8 mouse cellular contexts compared by ENCODE assay signal in the genomic region with DNA sequence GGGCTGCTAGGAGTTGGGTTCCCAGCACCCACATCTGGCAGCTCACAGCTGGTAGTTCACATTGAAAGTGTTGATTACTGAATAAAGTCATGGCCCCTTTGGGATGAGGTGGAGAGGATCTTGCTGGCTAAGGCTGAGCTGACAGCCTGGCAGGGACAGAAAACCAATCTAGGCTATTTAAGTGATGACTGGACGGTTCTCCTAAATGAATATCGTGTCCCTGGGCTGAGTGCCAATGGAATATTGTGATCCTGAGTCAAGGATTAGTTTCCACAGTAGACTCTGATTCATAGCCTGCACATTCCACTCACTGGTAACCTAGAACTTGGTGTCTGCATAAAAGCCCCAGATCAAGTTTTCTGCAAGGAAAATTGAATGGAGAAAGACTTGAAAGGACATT. TPM values are rescaled to one million over a fixed set of nuclear protein-coding genes. Genes with fewer than 3 reads are reported as not detected.
DNase-seq lines count a peak whose midpoint lies in the region; ATAC-seq and TF ChIP-seq lines count a peak whose summit lies in the region.
"Had no signal": no experiment of that assay in that cellular context is flagged by ENCODE, and none has a peak within 500 bp of the region (broad histone marks: within the 10 kb centered on the region; RNA-seq: fewer than 3 reads in every experiment).

No protein-coding gene starts in this region.

- peaks cover 71% of the 10 kb centered on the region for H3K36me3 ChIP-seq in midbrain, embryonic 14.5 days (ENCODE audit: control insufficient read depth, insufficient read depth, low read length)
- H3K36me3 ChIP-seq in midbrain, embryonic 11.5 days (ENCODE audit: control insufficient read depth, insufficient read depth, low read length) = peaks cover 37% of the 10 kb centered on the region
- peaks cover 87% of the 10 kb centered on the region for H3K36me3 ChIP-seq in limb, embryonic 14.5 days (ENCODE audit: control insufficient read depth, insufficient read depth, low read length)
- H3K36me3 ChIP-seq in hindbrain, embryonic 16.5 days (ENCODE audit: control insufficient read depth, insufficient read depth, low read length) = peaks cover 10% of the 10 kb centered on the region

- no peaks in the 10 kb centered on the region for H3K9me3 ChIP-seq in midbrain, embryonic 14.5 days (ENCODE audit: control insufficient read depth, low read length)
- no peaks in the 10 kb centered on the region for H3K9me3 ChIP-seq in midbrain, embryonic 11.5 days (ENCODE audit: control insufficient read depth, low read length)
- no peaks in the 10 kb centered on the region for H3K9me3 ChIP-seq in limb, embryonic 14.5 days (ENCODE audit: control insufficient read depth, low read length)
- no peaks in the 10 kb centered on the region for H3K9me3 ChIP-seq in hindbrain, embryonic 16.5 days (ENCODE audit: control insufficient read depth, low read length)

- H3K4me2 ChIP-seq in midbrain, embryonic 14.5 days (ENCODE audit: low read length) = no peak overlapping the region
- H3K4me2 ChIP-seq in midbrain, embryonic 11.5 days = no peak overlapping the region
- no peak overlapping the region for H3K4me2 ChIP-seq in limb, embryonic 14.5 days (replicated peaks; ENCODE audit: low read depth, low read length, severe bottlenecking)
- no peak overlapping the region for H3K4me2 ChIP-seq in hindbrain, embryonic 16.5 days (ENCODE audit: low read length)

- 0 out of 2 replicates have a peak overlapping the region, but pooled peaks have one; percentile 32 for H3K27ac ChIP-seq in midbrain, embryonic 14.5 days (replicated peaks; ENCODE audit: low read depth, low read length)
- H3K27ac ChIP-seq in midbrain, embryonic 11.5 days (ENCODE audit: low read depth, low read length) = no peak overlapping the region
- H3K27ac ChIP-seq in limb, embryonic 14.5 days (replicated peaks; ENCODE audit: low read depth, low read length) = no peak overlapping the region
- H3K27ac ChIP-seq in hindbrain, embryonic 16.5 days (ENCODE audit: low read depth, low read length) = no peak overlapping the region

- H3K27me3 ChIP-seq in midbrain, embryonic 14.5 days (ENCODE audit: control insufficient read depth, insufficient read depth, low read length) = no peaks in the 10 kb centered on the region
- H3K27me3 ChIP-seq in midbrain, embryonic 11.5 days (ENCODE audit: control insufficient read depth, insufficient read depth, low read length) = no peaks in the 10 kb centered on the region
- no peaks in the 10 kb centered on the region for H3K27me3 ChIP-seq in limb, embryonic 14.5 days (ENCODE audit: control insufficient read depth, insufficient read depth, low read length)
- no peaks in the 10 kb centered on the region for H3K27me3 ChIP-seq in hindbrain, embryonic 16.5 days (replicated peaks; ENCODE audit: control insufficient read depth, insufficient read depth, low read length)

- WGBS in midbrain, embryonic 14.5 days = 47% methylated on average over 2 of the region's 2 CpGs
- WGBS in midbrain, embryonic 11.5 days = 78% methylated on average over 2 of the region's 2 CpGs
- WGBS in limb, embryonic 14.5 days = 58% methylated on average over 2 of the region's 2 CpGs
- 31% methylated on average over 2 of the region's 2 CpGs for WGBS in hindbrain, embryonic 16.5 days

- no peak for ATAC-seq in midbrain, embryonic 14.5 days (ENCODE audit: low FRiP score, low TSS enrichment)
- ATAC-seq in midbrain, embryonic 11.5 days (ENCODE audit: low FRiP score) = no peak
- ATAC-seq in limb, embryonic 14.5 days (ENCODE audit: low FRiP score, low read depth) = no peak
- ATAC-seq in hindbrain, embryonic 16.5 days = no peak; the same call in 1 of the 2 replicates

- peaks cover 9% of the 10 kb centered on the region; the same call in 1 of the 2 replicates for H3K4me1 ChIP-seq in midbrain, embryonic 14.5 days (ENCODE audit: control insufficient read depth, insufficient read depth, low read length)
- no peaks in the 10 kb centered on the region for H3K4me1 ChIP-seq in midbrain, embryonic 11.5 days (ENCODE audit: control insufficient read depth, insufficient read depth, low read length)
- H3K4me1 ChIP-seq in limb, embryonic 14.5 days (ENCODE audit: control insufficient read depth, insufficient read depth, low read length) = peaks cover 7% of the 10 kb centered on the region
- H3K4me1 ChIP-seq in hindbrain, embryonic 16.5 days (ENCODE audit: control insufficient read depth, insufficient read depth, low read depth, low read length) = peaks cover 3% of the 10 kb centered on the region; the same call in 1 of the 2 replicates

- no peak overlapping the region for H3K9ac ChIP-seq in midbrain, embryonic 14.5 days (replicated peaks; ENCODE audit: low read length)
- H3K9ac ChIP-seq in midbrain, embryonic 11.5 days (ENCODE audit: low read length) = no peak overlapping the region
- no peak overlapping the region for H3K9ac ChIP-seq in limb, embryonic 14.5 days (ENCODE audit: low read depth, low read length, severe bottlenecking)
- H3K9ac ChIP-seq in hindbrain, embryonic 16.5 days (ENCODE audit: low read depth, low read length) = no peak overlapping the region

- peak; percentile 38 for DNase-seq in midbrain, embryonic 14.5 days
- no peak for DNase-seq in midbrain, embryonic 11.5 days (ENCODE audit: low spot score, missing footprints)
- DNase-seq in adrenal gland, postnatal 25 days = peak; percentile 71
- peak; percentile 55 for DNase-seq in gastrocnemius, postnatal 10 days
- peak; percentile 44 for DNase-seq in limb, embryonic 14.5 days (ENCODE audit: low spot score)
- no peak for DNase-seq in left cerebral cortex, adult 8-10 months (ENCODE audit: low spot score in 2 of 2)
- DNase-seq: thymus, postnatal 4 days had no signal

- H3K4me3 ChIP-seq in midbrain, embryonic 14.5 days (replicated peaks; ENCODE audit: low read depth, low read length) = no peak overlapping the region
- H3K4me3 ChIP-seq in midbrain, embryonic 11.5 days (ENCODE audit: low read depth, low read length) = no peak overlapping the region
- no peak overlapping the region for H3K4me3 ChIP-seq in limb, embryonic 14.5 days (replicated peaks; ENCODE audit: low read length)
- H3K4me3 ChIP-seq in hindbrain, embryonic 16.5 days (ENCODE audit: low read length) = no peak overlapping the region

- TF ChIP-seq POLR2A in limb, embryonic 14.5 days (IDR thresholded peaks at IDR 0.05; ENCODE audit: borderline replicate concordance, extremely low read depth, insufficient read depth, insufficient read length) = no peak

RNA-seq across cellular contexts. Expression of a gene that starts 39.9 kb away (rescaled TPM):
- 351 and 564 TPM in 2 replicates for polyA plus RNA-seq in midbrain, embryonic 14.5 days (2014; fragmentation: Nextera tagmentation; extraction: Ambion mirVana)
- 812 and 869 TPM in 2 replicates for polyA plus RNA-seq in midbrain, embryonic 11.5 days (2014; fragmentation: Nextera tagmentation; extraction: Ambion mirVana)
- total RNA-seq in adrenal gland, postnatal 25 days (2021) = 418 and 467 TPM in 2 replicates
- total RNA-seq in gastrocnemius, postnatal 10 days (2021) = 100 to 1,000 TPM; 563 to 619 TPM
- 783 and 859 TPM in 2 replicates for polyA plus RNA-seq in limb, embryonic 14.5 days (2012; rRNA removed)
- 684 and 772 TPM in 2 replicates for polyA plus RNA-seq in limb, embryonic 14.5 days (2014; fragmentation: Nextera tagmentation; extraction: Ambion mirVana)
- polyA plus RNA-seq in hindbrain, embryonic 16.5 days (2015; fragmentation: Nextera tagmentation; extraction: Ambion mirVana) = 377 and 405 TPM in 2 replicates
- total RNA-seq in left cerebral cortex, adult 8-10 months (2022) = 100 to 1,000 TPM; 276 to 301 (median 288) TPM

Comparison
In these comparisons a context has a peak if more than half of its experiments do, and no peak if none do; other contexts are left out.
1. DNase-seq: peak in midbrain, embryonic 14.5 days (single experiment), adrenal gland, postnatal 25 days (single experiment), gastrocnemius, postnatal 10 days (single experiment) and limb, embryonic 14.5 days (single experiment); none in midbrain, embryonic 11.5 days (single experiment) and left cerebral cortex, adult 8-10 months (0 of 2).